Mouse (Mus musculus) embryo, embryonic 10.5 days (tissue): ENCODE measurements around the gene Scp2.
A peak's percentile ranks its signal among the peaks of the same experiment; 100 is the strongest.
"Not testable (repeated sequence)": the region's sequence is repeated elsewhere in the genome, so short reads cannot be mapped to it uniquely, and the experiment has no call there.

Source experiments
- DNase-seq: peaks from one replicate; pipeline ENCODE4 v3.0.0-alpha.2; 2015; ENCODE audit warnings: low spot score

Scp2 gene

DNA sequence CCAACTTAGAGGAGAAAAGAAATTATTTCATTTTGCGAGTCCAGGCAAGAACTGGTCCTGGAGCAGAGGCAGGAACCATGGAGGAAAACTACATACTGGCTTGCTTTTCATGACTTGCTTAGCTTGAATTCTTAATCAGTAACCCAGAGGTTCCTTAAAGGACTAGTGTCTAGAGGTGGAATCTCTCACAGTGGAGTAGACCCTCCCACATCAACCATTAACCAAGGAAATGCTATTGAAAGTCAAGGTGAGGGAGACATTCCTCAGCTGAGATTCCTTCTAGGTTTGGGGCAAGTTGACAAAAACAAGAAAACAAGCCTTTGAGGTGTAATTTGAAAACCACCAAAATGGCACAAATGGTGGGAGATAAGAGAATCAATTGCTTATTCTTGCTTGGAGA lies at the start of gene Scp2:
Gene Scp2, minus strand, starts transcription at position 119 of the 400 bp plus-strand sequence.
- DNase-seq: no peak

DNA sequence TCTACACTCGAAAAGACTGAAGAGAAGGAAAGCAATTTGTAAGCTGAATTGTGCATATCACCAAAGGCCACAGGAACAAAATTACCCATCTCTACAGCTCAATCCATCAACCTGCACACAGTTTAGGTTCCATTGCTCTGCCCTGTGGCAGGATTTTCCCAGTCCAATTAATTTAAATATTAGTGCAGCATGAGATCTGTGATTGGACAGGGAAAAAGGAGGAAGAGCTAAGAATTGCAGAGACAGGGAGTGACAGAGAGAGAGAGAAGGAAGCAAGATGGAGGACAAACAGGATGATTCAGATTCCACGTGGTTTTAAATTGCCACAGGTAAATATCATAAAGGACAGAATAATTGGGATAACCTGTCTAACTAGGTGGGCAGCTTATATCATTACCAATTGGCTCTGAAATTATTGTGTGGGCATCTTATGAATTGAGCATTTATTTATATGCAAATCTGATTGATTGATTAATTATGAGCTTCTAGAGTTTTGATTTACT lies 48.1 kb upstream of the Scp2 start:
- DNase-seq: no peak

DNA sequence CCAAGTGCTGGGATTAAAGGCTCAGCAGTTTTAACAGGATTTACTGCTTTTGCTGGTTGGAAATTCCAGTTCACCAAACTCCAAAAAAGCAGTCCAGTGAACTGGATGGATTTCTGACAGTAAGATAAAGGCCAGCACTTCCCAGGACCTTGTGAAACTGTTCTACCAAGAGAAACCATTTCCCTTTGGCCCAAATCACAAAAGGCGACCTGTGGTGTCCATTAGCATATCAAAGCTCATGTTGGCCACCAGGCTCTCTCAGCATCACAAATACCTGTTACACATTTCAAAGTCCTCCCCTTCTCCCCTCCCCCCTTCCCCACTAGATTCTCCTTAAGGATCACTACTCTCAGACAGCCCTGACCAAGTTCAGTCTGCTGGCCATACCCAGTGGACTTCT lies 37.5 kb upstream of the Scp2 start:
- DNase-seq: no peak

- DNase-seq: no peak
Observed at GRCm38 (mm10) chr4:108168056-108168455, 23.3 kb upstream of the Scp2 start.

DNA sequence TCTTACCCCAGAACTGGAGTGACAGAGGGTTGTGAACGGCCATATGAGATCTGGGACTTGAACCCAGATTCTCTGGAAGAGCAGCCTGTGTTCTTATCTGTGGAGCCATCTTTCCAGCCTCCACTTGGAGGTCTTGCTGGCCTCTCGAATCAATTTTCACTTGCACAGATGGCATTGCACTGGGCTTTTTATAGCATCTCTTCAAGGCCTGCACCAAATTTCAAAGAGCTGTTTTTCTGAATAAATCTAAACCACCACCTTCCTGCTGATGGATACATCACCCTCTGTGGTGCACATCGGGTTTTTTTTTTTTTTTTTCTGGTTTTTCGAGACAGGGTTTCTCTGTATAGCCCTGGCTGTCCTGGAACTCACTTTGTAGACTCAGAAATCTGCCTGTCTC lies 22.1 kb upstream of the Scp2 start:
- DNase-seq: no peak

DNA sequence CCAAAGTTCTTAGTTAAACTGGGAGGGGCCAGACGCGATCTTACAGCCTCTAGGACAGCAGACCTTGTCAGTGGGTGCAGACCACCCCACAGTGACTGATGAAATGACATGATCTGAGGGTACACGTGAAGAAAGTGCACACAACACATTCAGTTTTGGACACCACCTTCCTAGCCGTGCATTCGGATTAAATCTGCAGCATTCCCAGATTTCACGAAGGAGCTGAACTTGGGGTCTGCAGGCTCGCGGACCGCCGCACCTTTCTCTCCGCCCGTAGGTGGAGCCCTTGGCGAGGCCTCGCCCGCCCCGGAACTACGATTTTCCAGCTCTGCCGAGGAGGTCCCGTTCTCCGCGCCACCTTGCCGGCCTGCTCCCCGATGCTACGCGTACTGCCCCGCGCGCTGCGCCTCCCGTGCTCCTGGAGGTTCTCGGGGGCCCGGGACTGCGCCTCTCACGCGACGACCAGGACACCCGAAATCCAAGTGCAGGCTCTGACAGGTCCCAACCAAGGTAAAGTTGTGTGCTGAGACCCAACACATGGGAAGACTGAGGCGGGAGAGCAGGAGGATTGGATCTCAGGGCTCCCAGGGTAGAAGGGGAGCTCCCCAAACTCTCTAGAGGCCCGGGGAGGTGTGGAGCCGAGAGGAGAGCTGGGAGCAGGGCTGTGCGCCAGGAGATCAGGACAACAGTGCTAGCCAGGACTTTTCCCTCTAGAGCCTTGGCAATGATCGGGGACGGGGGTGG lies 20.5 kb upstream of the Scp2 start, which contains the start of gene Echdc2:
Gene Echdc2, plus strand, starts transcription at position 286 of the 744 bp plus-strand sequence.
- peak; percentile 78 for DNase-seq

DNA sequence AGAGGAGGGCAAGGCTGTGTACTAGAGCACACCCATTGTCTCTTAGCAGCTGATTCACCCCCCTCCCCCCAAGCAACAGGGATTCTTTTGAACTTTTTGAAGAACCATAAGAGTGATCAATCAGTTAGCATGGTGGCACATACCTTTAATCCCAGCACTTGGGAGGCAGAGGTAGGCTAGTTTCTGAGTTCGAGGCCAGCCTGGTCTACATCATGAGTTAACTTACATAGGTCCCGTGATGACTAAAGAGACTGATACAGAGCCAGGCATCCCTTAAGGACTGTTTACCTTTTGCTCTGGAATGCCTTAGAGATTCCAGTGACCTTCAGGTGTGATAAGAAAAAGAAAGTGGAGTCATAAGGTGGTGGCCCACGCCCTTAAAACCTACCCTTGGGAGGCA lies 18.5 kb upstream of the Scp2 start:
- DNase-seq: no peak

GRCm38 (mm10) chr4:108161936-108162335 lies 17.1 kb upstream of the Scp2 start:
- DNase-seq: no peak

DNA sequence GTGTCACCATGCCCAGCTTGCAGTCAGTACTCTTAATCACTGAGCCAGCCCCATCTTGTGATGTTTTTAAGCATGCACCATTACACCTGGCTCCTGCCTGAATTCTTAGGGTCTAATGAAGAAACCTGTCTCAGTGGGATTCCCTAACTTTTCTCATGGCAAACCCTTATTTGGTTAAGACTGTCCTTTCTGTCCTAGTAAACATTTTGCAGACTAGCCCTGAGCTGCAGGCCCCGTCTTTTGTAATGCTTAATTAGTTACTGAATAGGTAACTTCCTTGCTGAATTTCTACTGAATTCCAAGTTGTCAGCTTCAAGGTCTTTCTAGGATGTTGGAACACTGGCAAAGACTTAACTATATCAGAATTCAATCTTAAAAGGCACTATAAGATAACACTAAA lies 10.3 kb upstream of the Scp2 start:
- not testable (repeated sequence) for DNase-seq

GRCm38 (mm10) chr4:108145554-108145953 lies 756 bp upstream of the Scp2 start:
- not testable (repeated sequence) for DNase-seq

DNA sequence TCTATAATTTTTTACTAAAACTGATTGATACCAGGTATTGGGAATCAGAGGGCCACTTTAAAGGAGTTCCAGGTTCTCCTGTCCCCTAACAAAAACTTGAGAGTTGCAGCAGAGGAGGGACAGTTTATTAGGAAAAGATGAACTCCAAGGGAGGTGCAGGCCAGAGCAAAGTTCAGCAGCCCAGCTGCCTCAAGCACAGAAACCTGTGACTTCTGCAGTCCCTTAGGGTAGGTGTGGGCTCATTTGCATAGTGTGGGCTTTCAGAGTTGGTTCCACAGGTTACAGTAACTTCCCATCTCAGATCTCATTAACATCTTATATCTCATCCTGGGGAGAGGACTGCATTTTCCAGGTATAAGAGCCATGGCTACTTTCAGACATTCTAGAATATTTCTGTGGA lies 1.0 kb downstream of the Scp2 start:
- DNase-seq: no peak

- DNase-seq: not testable (repeated sequence)
Observed at GRCm38 (mm10) chr4:108143178-108143577, 1.6 kb downstream of the Scp2 start.

- DNase-seq: no peak
Observed at GRCm38 (mm10) chr4:108136938-108137337, 7.9 kb downstream of the Scp2 start.

DNA sequence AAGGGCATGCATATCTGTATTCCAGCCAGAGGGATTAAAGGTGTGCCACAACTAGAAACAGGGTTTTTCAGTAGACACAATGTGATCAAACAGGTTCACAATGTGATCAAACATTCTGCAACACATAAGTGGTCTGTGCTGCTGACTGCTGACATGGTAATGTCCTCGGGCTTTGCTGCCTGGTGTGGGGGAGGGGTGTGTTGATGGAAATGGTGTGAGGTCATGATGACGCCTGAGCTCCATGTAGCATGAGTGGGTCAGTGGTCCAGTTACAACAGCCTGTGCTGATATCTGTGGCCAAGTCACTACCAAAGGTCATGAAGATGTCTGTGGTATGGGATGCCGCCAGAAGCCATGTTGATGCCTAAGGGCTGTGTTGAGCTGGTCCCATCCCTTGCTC lies 14.3 kb downstream of the Scp2 start:
- no peak for DNase-seq

DNA sequence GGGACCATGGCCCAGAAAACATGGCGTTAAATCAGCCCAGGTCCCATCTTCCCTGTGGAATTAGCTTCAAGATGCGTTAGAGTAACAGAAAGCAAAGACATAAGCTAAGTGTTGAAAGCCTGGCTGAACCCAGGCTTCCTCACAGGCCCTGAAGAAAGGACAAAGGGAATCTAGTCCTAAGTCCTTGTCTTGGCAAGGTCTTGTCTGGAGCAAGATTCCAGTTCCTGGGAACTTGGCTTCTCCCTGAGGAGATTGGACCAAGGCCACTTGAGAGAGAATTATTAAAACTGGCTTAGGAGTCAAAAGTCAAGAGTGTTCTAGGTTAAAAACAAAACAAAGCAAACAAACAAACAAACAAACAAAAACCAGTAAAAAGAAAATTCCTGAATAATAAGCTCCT lies 16.5 kb downstream of the Scp2 start:
- DNase-seq: no peak

DNA sequence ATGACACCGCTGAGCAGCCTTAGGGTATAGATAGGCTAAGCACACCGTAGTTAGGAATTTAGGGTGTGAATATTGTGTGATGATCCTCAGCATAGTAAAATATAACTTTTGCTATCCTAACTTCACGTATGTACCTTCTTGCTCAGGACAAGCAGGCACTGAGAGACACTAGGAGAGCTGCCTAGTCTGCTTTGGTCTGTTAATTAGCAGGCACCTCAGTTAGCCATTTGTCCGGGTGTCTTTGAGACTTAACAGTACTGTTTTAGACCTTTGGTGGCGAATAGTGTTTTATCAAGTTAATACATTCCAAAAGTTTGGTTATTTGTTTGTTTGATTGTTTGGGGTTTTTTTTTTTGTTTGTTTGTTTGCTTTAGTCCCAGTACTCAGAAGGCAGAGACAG lies 17.3 kb downstream of the Scp2 start:
- DNase-seq: no peak

GRCm38 (mm10) chr4:108126260-108126659 lies 18.5 kb downstream of the Scp2 start:
- no peak for DNase-seq

GRCm38 (mm10) chr4:108124104-108124503 lies 20.7 kb downstream of the Scp2 start:
- no peak for DNase-seq

- peak; percentile 93 for DNase-seq
Observed at GRCm38 (mm10) chr4:108117924-108118876, 26.6 kb downstream of the Scp2 start.

- DNase-seq: no peak
Observed at GRCm38 (mm10) chr4:108117488-108117887, 27.3 kb downstream of the Scp2 start.

DNA sequence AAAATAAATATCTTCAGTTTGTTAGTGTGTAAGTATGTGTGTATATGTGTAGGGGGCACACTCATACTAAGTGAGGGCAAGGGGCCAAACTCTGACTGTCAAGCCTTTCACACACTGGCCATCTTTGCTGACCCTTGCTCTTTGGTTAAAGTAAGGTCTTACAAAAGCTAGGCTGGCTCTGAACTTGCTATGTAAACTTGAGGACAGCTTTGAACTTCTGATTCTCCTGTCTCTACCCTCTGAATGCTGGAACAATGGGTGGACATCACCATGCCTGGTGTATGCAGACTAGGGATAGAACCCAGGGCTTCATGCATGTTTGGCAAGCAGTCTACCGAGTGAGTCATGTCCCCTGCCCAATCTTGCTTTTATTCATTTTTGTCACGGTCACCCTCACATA lies 28.3 kb downstream of the Scp2 start:
- no peak for DNase-seq

GRCm38 (mm10) chr4:108110706-108111105 lies 34.1 kb downstream of the Scp2 start:
- no peak for DNase-seq

DNA sequence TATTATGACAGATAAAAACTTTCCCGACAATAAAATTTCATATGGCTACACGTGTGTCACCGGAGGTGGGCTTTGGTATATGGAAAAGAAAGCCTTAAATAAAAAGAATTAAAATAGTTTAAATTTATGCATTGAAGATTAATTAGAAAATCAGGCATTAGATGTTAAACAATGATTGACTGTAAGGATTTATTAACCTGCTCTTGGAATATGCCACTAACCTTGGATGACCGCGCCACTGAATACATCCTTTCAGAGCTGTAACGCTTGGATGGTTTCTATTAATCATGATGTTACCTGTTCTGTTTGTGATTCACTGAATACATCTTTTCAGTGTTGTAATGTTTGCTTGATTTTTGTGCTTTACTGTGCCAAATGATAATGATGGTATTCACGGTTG lies 35.1 kb downstream of the Scp2 start:
- no peak for DNase-seq
